Mouse (Mus musculus): ENCODE measurements around the gene Eif2ak4. TPM values are rescaled to one million over a fixed set of nuclear protein-coding genes. Genes with fewer than 3 reads are reported as not detected.

The Eif2ak4 gene
- polyA plus RNA-seq, 1 experiment from 2014 or later, result 14.0 TPM

DNA sequence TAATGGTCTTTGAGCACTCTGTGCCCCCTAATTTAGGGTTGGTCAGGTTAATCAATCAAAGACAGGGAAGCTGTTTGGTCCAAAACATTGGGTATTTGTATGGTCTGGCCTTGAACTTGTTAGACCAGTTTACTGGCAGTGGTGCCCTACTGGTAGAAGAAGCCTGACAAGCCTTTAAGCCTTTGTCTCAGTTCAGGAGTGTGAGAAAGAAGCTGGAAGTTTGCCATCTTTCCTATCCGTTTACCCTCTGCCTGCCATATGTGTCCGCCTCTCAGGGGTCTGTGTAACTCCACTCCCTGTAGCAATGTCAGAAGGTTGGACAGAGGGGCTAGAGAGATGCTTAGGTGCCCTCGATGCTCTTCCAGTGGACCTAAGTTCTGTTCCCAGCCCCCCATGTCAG is 76.0 kb downstream of the Eif2ak4 start:
- H3K4me3 ChIP-seq (ENCODE audit: low read depth, low read length), result no peak overlapping the region
- 91% methylated on average over 3 of the region's 3 CpGs for WGBS
- DNase-seq (ENCODE audit: low spot score) (no peak), ATAC-seq (replicated peaks; ENCODE audit: low FRiP score) (no peak)
- H3K27ac ChIP-seq (ENCODE audit: low read depth, low read length), result no peak overlapping the region
- H3K4me2 ChIP-seq, result no peak overlapping the region
- peaks cover 25% of the 10 kb centered on the region; the same call in 1 of the 2 replicates for H3K36me3 ChIP-seq (ENCODE audit: control insufficient read depth, insufficient read depth, low read length)
- no peaks in the 10 kb centered on the region for H3K27me3 ChIP-seq (replicated peaks; ENCODE audit: control insufficient read depth, insufficient read depth, low read length)
- no peaks in the 10 kb centered on the region for H3K4me1 ChIP-seq (replicated peaks; ENCODE audit: control insufficient read depth, insufficient read depth, low read length)
- H3K9me3 ChIP-seq (ENCODE audit: control insufficient read depth, low read length), result no peaks in the 10 kb centered on the region
- no peak overlapping the region for H3K9ac ChIP-seq (ENCODE audit: low read depth, low read length)

DNA sequence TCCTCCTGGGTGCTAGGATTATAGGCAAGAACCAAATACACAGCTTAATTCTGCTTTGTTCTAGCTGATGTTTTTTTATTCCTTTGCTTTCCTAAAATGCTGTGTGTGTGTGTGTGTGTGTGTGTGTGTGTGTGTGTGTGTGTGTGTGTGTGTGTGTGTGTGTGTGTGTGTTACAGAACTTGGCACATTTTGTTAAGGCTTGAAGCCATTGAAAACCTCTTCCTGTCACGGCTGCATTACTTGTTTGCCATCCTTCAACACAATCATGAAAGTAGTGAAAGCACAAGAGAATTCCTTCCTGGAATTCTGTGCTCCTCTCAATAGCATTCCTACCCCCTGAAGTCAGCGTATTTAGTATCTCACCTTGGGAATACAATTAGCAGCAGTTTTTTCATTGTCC is 77.5 kb downstream of the Eif2ak4 start:
- no peak overlapping the region for H3K4me2 ChIP-seq
- no peak overlapping the region for H3K9ac ChIP-seq (ENCODE audit: low read depth, low read length)
- DNase-seq (ENCODE audit: low spot score), result no peak
- peaks cover 31% of the 10 kb centered on the region for H3K36me3 ChIP-seq (ENCODE audit: control insufficient read depth, insufficient read depth, low read length)
- no peak overlapping the region for H3K4me3 ChIP-seq (ENCODE audit: low read depth, low read length)
- no peak overlapping the region for H3K27ac ChIP-seq (ENCODE audit: low read depth, low read length)
- WGBS, result 81% methylated on average over 2 of the region's 2 CpGs
- H3K9me3 ChIP-seq (ENCODE audit: control insufficient read depth, low read length), result no peaks in the 10 kb centered on the region
- H3K27me3 ChIP-seq (replicated peaks; ENCODE audit: control insufficient read depth, insufficient read depth, low read length), result no peaks in the 10 kb centered on the region
- no peaks in the 10 kb centered on the region for H3K4me1 ChIP-seq (replicated peaks; ENCODE audit: control insufficient read depth, insufficient read depth, low read length)
- ATAC-seq (replicated peaks; ENCODE audit: low FRiP score), result no peak

DNA sequence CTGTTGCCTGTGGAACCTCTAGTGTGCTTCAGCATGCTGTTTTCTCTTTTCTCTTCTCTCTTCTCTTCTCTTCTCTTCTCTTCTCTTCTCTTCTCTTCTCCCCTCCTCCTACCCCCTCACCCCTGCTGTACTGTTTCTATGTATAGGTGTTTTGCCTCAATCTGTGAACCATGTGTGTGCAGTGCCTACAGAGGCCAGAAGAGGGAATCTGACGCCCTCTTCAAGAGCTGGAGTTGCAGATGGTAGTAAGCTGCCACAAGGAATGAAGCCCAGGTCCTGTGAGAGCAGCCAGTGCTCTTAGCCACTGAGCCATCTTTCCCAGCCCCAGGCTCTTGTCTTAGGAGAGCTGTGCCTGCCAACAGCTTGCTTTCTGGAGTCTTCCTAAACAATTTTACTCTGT is 78.2 kb downstream of the Eif2ak4 start:
- Histone ChIP-seq H3K4me3 (ENCODE audit: low read depth, low read length) (no peak overlapping the region), H3K27ac (ENCODE audit: low read depth, low read length) (no peak overlapping the region), H3K27me3 (replicated peaks; ENCODE audit: control insufficient read depth, insufficient read depth, low read length) (no peaks in the 10 kb centered on the region), H3K4me1 (replicated peaks; ENCODE audit: control insufficient read depth, insufficient read depth, low read length) (no peaks in the 10 kb centered on the region), H3K4me2 (no peak overlapping the region), H3K9me3 (ENCODE audit: control insufficient read depth, low read length) (no peaks in the 10 kb centered on the region), H3K36me3 (ENCODE audit: control insufficient read depth, insufficient read depth, low read length) (peaks cover 34% of the 10 kb centered on the region), H3K9ac (ENCODE audit: low read depth, low read length) (no peak overlapping the region)
- no peak for DNase-seq (ENCODE audit: low spot score)
- WGBS, result 57% methylated on average over 1 of the region's 1 CpGs
- ATAC-seq (replicated peaks; ENCODE audit: low FRiP score), result no peak

DNA sequence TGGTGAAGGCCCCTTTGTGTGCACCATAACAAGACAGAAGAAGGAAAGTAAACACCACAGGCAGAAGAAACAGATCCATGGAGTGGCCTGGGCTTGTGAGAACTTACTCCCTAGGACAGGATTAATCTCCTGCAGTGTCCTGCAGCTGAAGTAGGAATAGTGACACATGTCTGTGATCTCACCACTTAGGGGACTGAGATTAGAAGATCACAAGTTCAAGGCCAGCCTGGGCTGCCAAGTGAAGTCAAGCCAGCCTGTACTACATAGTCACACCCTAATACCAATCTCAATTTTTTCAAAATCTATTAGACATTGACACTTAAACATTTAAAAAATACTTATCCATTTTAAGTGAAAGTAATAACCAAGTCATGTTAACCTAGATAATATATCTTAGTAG is 79.9 kb downstream of the Eif2ak4 start:
- no peaks in the 10 kb centered on the region for H3K4me1 ChIP-seq (replicated peaks; ENCODE audit: control insufficient read depth, insufficient read depth, low read length)
- H3K4me3 ChIP-seq (ENCODE audit: low read depth, low read length), result no peak overlapping the region
- ATAC-seq (replicated peaks; ENCODE audit: low FRiP score) (no peak), DNase-seq (ENCODE audit: low spot score) (no peak)
- no peaks in the 10 kb centered on the region for H3K9me3 ChIP-seq (ENCODE audit: control insufficient read depth, low read length)
- no peak overlapping the region for H3K27ac ChIP-seq (ENCODE audit: low read depth, low read length)
- no peak overlapping the region for H3K9ac ChIP-seq (ENCODE audit: low read depth, low read length)
- no peak overlapping the region for H3K4me2 ChIP-seq
- peaks cover 26% of the 10 kb centered on the region for H3K36me3 ChIP-seq (ENCODE audit: control insufficient read depth, insufficient read depth, low read length)
- no peaks in the 10 kb centered on the region for H3K27me3 ChIP-seq (replicated peaks; ENCODE audit: control insufficient read depth, insufficient read depth, low read length)

DNA sequence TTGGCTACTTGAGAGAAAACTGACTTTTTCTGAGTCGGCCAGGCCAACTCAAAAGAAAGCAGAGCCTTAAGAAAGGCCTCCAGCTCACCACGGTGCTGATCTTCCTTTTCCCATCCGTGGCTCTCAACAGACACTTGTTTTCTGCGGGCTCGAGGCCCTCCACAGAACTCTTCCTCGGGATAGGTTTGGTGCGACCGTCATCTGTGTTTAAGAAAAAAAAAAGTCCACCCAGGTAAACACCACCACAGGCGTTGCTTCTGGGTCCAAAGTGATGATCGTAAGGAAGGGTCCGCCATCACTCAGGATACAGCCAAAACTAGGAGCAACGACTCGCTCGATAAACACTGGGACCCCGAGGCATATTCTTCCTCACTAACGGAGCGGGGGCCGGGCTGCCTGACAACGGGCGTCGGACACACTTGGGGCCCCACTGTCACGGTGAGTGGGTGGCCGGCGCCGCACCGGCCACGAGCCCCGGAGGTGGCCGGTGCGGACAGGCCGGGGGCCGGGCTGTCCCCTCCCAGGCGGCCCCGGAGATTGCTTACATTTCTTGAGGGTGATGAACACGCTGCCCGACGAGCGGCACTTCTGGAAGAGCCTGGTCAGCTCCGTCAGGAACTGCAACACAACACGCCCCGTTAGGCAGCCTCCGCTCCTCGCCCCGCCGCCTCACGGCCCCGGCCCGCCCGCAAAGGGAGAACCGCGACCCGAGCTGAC is 90.6 kb downstream of the Eif2ak4 start:
- Histone ChIP-seq H3K27ac (ENCODE audit: low read depth, low read length) (peak overlapping the region; percentile 75; the same call in 1 of the 2 replicates), H3K4me2 (peak overlapping the region; percentile 83), H3K27me3 (replicated peaks; ENCODE audit: control insufficient read depth, insufficient read depth, low read length) (no peaks in the 10 kb centered on the region), H3K36me3 (ENCODE audit: control insufficient read depth, insufficient read depth, low read length) (peaks cover 7% of the 10 kb centered on the region; the same call in 1 of the 2 replicates), H3K4me3 (ENCODE audit: low read depth, low read length) (peak overlapping the region; percentile 93), H3K9ac (ENCODE audit: low read depth, low read length) (peak overlapping the region; percentile 87), H3K9me3 (ENCODE audit: control insufficient read depth, low read length) (no peaks in the 10 kb centered on the region), H3K4me1 (replicated peaks; ENCODE audit: control insufficient read depth, insufficient read depth, low read length) (peaks cover 9% of the 10 kb centered on the region; the same call in 1 of the 2 replicates)
- peak; percentile 41 for DNase-seq (ENCODE audit: low spot score)
- ATAC-seq (replicated peaks; ENCODE audit: low FRiP score), result peak; percentile 39; the same call in 1 of the 2 replicates
- WGBS, result 2% methylated on average over 52 of the region's 52 CpGs

DNA sequence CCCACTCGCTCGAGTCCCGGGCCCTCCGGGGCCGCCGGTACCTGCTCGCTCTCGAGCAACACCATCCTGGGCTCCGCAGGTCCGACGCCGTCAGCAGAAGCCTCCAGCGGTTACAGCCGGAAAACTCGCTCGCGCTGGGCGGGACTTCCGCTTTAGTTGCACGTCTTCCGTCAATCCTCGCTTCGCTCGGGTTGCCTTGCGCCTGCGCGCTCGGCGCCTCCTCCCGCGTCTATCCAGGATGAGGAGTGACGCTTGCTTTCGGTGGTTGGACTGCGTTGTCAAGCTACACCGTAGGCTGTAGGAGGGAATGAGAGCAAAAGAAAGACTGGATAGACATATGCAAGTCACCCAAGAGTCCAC is 91.1 kb downstream of the Eif2ak4 start, which contains the start of gene Srp14:
TSS of gene Srp14 (minus strand) at position 162 of the 360 bp plus-strand sequence.
- H3K4me2 ChIP-seq, result peak within 1 kb of the TSS; percentile 83
- H3K9me3 ChIP-seq (ENCODE audit: control insufficient read depth, low read length), result no peaks in the 10 kb centered on the region
- H3K27ac ChIP-seq (ENCODE audit: low read depth, low read length), result peak within 1 kb of the TSS; percentile 75; the same call in 1 of the 2 replicates
- peak within 1 kb of the TSS; percentile 93 for H3K4me3 ChIP-seq (ENCODE audit: low read depth, low read length)
- peak within 1 kb of the TSS; percentile 87 for H3K9ac ChIP-seq (ENCODE audit: low read depth, low read length)
- 1% methylated on average over 35 of the region's 35 CpGs for WGBS
- no peaks in the 10 kb centered on the region for H3K27me3 ChIP-seq (replicated peaks; ENCODE audit: control insufficient read depth, insufficient read depth, low read length)
- peak; percentile 93 for ATAC-seq (replicated peaks; ENCODE audit: low FRiP score)
- H3K4me1 ChIP-seq (replicated peaks; ENCODE audit: control insufficient read depth, insufficient read depth, low read length), result peaks cover 9% of the 10 kb centered on the region; the same call in 1 of the 2 replicates
- DNase-seq (ENCODE audit: low spot score), result peak; percentile 88
- H3K36me3 ChIP-seq (ENCODE audit: control insufficient read depth, insufficient read depth, low read length), result 0 out of 2 replicates have a peak, but pooled peaks cover 3% of the 10 kb centered on the region

DNA sequence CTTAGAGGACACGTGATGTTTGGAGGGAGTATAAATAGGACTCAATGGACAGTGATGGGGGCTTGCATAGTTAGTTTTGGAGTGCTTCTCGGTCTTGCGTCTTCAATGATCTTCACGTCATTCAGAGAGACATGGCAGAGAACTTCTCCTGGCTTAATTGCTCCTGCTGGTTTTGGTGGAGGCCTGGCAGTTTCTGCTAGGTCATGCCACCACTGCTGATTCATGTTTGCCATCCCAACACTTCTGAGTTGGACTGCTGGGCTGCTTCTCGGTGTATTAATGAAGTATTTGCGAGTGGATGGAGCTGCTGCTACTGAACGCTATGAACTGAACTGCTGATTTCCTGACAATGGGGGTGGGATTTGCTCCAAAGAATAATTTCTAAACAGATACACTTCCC is 92.5 kb downstream of the Eif2ak4 start:
- Histone ChIP-seq H3K4me3 (ENCODE audit: low read depth, low read length) (no peak overlapping the region), H3K27ac (ENCODE audit: low read depth, low read length) (no peak overlapping the region), H3K9ac (ENCODE audit: low read depth, low read length) (no peak overlapping the region), H3K9me3 (ENCODE audit: control insufficient read depth, low read length) (no peaks in the 10 kb centered on the region), H3K36me3 (ENCODE audit: control insufficient read depth, insufficient read depth, low read length) (0 out of 2 replicates have a peak, but pooled peaks cover 2% of the 10 kb centered on the region), H3K27me3 (replicated peaks; ENCODE audit: control insufficient read depth, insufficient read depth, low read length) (no peaks in the 10 kb centered on the region), H3K4me2 (no peak overlapping the region), H3K4me1 (replicated peaks; ENCODE audit: control insufficient read depth, insufficient read depth, low read length) (peaks cover 9% of the 10 kb centered on the region; the same call in 1 of the 2 replicates)
- ATAC-seq (replicated peaks; ENCODE audit: low FRiP score), result no peak
- no peak for DNase-seq (ENCODE audit: low spot score)
- 89% methylated on average over 7 of the region's 7 CpGs for WGBS

DNA sequence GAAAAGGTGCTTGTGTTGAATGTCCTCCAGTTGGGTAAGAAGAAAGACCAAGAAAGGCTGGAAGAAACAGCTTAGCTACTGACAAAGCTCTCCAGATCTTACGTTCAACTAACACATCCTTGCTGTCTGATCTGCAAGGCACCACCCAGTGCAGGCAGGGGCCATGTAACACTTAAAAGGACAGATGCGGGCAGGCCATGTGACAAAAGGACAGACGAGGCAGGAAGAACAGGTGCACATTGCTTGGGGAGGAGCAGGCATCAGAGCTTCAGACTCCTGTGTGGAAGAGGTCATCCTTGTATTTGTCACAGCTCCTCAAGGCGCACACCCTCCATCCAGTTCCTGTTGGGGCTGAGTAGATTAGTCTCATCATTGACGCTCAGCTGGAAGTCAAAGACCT is 94.6 kb downstream of the Eif2ak4 start:
- peaks cover 10% of the 10 kb centered on the region; the same call in 1 of the 2 replicates for H3K4me1 ChIP-seq (replicated peaks; ENCODE audit: control insufficient read depth, insufficient read depth, low read length)
- no peak overlapping the region for H3K4me3 ChIP-seq (ENCODE audit: low read depth, low read length)
- no peaks in the 10 kb centered on the region for H3K36me3 ChIP-seq (ENCODE audit: control insufficient read depth, insufficient read depth, low read length)
- 84% methylated on average over 5 of the region's 5 CpGs for WGBS
- no peak overlapping the region for H3K27ac ChIP-seq (ENCODE audit: low read depth, low read length)
- H3K27me3 ChIP-seq (replicated peaks; ENCODE audit: control insufficient read depth, insufficient read depth, low read length), result no peaks in the 10 kb centered on the region
- ATAC-seq (replicated peaks; ENCODE audit: low FRiP score) (no peak), DNase-seq (ENCODE audit: low spot score) (no peak)
- H3K9ac ChIP-seq (ENCODE audit: low read depth, low read length), result no peak overlapping the region
- no peak overlapping the region for H3K4me2 ChIP-seq
- no peaks in the 10 kb centered on the region; the same call in 1 of the 2 replicates for H3K9me3 ChIP-seq (ENCODE audit: control insufficient read depth, low read length)

DNA sequence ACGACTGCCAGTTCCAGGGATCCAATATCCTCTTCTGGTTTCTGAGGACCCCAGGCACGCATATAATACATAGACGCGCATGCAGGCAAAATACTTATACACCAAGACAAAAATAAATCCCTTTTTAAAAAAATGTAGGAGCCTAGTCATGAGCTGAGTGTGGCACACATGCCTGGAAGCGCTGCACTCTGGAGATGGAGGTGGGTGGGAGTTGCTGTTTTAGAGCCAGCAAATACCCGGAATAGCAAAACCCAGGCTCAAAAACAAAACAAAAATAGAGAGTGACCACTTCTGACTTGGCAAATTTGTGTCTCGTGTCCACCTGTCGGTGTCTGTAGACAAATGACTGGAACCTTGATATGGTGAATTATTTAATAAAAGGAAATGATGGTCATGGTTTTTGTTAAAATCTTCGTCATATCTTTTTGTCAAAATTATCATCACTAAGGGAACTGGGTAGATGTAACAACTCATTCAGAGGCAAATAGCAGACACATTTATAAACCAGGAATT is 96.0 kb downstream of the Eif2ak4 start:
- H3K9me3 ChIP-seq (ENCODE audit: control insufficient read depth, low read length), result no peaks in the 10 kb centered on the region; the same call in 1 of the 2 replicates
- WGBS, result 83% methylated on average over 9 of the region's 9 CpGs
- 0 out of 2 replicates have a peak, but pooled peaks cover 2% of the 10 kb centered on the region for H3K4me1 ChIP-seq (replicated peaks; ENCODE audit: control insufficient read depth, insufficient read depth, low read length)
- no peaks in the 10 kb centered on the region for H3K27me3 ChIP-seq (replicated peaks; ENCODE audit: control insufficient read depth, insufficient read depth, low read length)
- no peak overlapping the region for H3K4me3 ChIP-seq (ENCODE audit: low read depth, low read length)
- DNase-seq (ENCODE audit: low spot score) (no peak), ATAC-seq (replicated peaks; ENCODE audit: low FRiP score) (no peak)
- no peak overlapping the region for H3K4me2 ChIP-seq
- no peak overlapping the region for H3K27ac ChIP-seq (ENCODE audit: low read depth, low read length)
- H3K9ac ChIP-seq (ENCODE audit: low read depth, low read length), result no peak overlapping the region
- H3K36me3 ChIP-seq (ENCODE audit: control insufficient read depth, insufficient read depth, low read length), result no peaks in the 10 kb centered on the region
